Mouse (Mus musculus) cerebellum, adult (tissue): ENCODE measurements around the gene Gm11492.

Source experiments
- ATAC-seq: cut with Nextera tagmentation; 2 replicates; pipeline ENCODE4 v1.9.2; 2017; ENCODE audit warnings: mild to moderate bottlenecking, moderate library complexity, mixed read lengths; ENCODE audit not compliant: insufficient number of reproducible peaks, low FRiP score, low TSS enrichment

The Gm11492 gene

DNA sequence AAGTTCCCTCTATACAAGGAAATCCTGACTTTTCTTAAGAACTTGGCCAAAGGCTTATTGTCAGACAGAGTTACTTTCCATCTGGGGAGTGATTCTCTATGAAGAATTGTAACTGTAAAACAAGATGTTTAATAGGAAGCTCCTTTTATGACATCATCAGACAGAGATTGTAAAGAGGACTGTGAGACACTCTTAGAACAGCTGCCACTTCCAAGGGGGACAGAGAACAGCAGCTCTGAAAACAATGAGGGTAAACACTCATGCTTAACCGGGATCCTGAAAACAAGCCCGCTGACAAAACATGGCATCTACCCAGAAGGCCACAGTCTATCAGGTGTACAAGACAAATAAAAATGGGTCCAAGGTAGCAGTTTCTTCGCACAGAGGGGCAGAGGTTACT lies at the start of gene Gm11492:
Gm11492 (plus strand) TSS at position 153 of the 400 bp plus-strand sequence.
- no peak for ATAC-seq

DNA sequence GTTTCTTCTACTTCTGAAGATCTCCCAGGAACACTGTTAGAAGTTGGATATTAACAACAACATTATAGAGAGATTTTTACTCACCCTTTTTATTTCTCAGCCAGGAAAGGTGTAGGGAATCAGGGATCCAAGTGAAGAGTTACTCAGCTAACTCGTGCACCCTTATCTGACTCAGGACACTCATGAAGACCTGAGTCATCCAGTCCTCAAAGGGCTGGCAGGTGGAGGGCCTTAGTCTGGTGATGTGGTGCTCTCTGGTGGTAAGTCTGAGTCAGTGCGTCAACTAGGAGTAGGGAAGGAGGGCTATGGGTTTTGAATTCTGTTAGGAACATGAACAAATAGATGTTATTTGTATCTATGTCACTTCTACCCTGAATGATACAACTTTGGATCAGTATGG lies 47.2 kb upstream of the Gm11492 start:
- ATAC-seq = no peak; the same call in 1 of the 2 replicates

DNA sequence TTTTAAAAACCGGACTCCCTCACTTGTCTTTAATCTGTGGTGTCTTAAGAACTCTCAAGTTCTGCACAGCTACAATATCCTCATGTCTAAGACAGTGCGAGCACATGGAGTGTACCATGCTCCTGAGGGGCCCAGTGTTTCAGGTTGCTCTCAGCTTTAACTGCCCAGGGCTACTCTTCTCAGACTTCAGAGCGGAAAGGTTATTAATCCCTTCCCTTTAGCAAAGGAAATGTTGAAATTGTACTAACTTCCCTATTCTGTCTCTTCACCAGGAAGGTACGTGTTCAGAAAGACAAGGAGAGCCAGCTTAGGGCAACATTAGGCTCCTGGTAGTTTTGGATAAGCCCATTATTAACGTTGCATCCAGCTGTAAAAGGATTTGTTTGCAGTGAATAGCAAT lies 43.0 kb upstream of the Gm11492 start:
- ATAC-seq = no peak

DNA sequence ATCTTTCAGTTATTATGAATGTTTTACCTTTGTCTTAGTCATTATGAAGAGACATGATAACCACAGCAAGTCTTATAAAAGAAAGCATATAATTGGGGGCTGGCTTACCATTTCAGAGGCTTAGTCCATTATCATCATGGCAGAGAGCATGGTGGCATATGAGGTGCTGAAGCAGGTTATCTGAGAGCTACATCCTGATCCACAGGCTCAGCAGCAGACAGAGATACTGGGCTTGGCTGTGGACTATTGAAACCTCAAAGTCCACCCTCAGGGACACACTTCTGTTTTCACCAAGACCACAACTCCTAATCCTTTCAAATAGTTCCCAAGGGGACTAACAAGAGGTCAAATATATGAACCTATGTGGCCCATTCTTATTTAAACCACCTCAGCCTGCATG lies 42.5 kb upstream of the Gm11492 start:
- no peak for ATAC-seq

DNA sequence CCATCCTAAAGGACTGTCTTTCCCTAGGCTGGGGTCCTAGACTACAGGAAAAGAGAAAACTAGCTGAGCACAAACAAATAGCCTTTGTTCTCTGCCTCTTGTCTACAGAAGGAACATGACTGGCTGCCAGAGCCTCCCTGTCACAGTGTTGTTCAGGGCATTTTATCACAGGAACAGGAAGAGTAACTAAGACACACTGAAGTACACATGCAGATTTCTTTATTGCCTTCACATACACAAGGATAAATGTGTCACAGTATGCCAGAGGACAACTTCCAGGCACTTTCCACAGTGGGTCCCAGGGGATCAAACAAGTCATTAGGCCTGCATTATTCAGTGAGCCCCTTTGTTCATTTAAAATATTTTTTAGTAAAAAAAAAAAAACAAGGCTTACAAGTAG lies 41.7 kb upstream of the Gm11492 start:
- no peak for ATAC-seq

DNA sequence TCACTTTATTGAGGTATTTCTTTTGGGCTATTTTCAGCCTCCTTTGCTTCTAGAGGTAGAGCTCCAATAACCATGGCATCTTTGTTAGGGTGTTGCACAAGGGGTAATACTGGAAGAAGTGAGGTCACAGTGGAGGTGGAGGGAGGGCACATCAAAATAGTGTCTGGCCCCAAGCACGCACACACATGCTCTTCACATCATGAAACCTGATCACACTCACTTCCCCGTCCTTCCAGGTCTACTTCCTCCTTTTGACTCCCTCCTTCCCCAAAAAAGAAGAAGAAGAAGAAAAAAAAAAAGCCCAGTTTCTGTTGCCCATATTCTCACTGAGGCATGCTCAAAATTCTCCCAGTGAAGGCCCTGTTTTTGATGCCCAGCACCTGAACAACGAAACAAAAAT lies 39.1 kb upstream of the Gm11492 start:
- no peak for ATAC-seq

DNA sequence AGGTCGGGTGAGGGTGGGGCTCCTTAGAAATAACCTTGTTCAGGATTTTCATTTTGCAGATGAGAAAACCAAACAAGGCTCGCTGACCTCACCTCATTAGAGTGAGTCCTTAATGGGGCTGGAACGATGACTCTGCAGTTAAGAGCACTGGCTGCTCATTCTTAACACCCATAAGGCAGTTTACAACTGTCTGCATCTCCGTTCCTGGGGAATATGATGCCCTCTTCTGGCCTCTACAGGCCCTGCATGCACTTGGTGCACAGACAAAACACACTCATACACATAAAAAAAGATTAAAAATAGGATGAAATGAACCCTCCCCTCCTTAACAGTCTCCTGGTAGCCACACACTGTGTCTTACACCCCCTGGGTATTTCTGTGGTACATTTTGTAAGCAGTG lies 38.5 kb upstream of the Gm11492 start:
- ATAC-seq = no peak

DNA sequence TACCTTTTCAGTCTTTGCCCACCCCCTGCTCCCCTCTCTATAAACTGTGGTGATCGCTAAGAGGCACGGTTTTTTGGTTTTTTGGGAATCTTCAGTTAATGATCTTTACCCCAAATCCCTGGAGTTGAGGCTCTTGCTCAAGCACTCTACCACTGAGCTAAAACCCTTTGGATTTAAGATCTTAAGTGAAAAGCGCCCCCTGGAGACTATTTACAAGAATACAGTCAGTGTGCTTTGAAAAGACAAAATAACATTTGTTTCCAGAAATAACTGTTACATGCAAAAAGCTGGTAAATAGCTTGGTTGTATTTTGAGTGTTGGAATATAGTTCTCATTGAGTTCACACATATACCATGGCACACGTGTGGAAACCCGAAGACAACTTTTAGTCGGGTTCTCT lies 34.8 kb upstream of the Gm11492 start:
- no peak for ATAC-seq

DNA sequence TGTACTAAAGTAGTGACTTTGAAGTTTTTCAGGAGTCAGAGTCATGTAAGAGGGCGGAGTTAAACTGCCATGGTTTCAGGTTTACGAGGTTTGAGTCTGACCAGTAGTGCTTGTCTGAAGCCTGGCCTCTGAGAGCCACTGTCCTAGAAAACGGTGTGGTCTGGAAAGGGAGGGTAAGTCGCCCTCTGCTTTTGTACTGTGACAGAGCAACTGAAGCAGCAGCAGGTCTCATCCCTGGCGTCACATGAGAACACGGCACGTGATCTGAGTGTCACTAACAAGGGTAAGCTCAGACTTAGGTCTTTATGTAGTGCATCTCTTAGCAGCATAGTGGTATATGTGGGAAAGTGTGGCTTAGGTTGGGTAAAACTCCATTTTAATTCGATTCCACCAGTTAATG lies 24.2 kb upstream of the Gm11492 start:
- no peak for ATAC-seq

DNA sequence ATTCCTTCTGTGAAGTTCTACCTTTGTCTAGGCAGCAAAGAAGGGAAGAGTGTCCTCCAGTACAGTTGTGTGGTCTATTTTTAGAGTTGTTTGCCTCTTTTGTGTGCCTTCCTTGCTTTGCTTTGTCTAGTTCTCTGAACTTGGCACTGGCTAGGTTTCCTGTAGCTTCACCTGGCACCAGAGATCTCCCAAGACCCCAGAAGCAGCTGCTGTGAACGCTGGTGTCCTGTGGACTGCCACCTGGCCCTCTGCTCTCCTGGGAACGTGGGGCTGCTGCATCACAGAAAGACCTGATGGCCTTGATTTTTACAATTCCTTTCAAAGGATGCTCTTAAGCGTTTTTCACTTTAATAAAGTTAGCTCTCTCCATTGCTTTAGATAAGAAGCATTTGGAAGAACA lies 23.5 kb upstream of the Gm11492 start:
- ATAC-seq = no peak

DNA sequence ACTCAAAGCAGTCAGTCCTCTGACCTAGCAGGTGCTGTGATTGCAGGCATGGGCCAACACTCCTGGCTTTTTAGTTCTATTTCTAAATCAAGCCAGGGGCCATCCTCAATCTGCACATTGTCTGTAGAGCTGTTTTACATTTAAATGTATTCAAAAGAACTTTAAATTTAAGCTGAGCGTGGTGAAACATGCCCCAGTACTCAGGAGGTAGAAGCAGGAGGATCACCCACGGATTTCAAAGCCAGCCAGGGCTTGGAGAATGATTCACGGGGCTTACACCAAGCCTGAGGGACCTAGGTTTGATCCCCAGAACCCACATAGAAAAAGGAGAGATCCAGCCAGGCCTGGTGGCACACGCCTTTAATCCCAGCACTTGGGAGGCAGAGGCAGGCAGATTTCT lies 13.1 kb upstream of the Gm11492 start:
- ATAC-seq = no peak

DNA sequence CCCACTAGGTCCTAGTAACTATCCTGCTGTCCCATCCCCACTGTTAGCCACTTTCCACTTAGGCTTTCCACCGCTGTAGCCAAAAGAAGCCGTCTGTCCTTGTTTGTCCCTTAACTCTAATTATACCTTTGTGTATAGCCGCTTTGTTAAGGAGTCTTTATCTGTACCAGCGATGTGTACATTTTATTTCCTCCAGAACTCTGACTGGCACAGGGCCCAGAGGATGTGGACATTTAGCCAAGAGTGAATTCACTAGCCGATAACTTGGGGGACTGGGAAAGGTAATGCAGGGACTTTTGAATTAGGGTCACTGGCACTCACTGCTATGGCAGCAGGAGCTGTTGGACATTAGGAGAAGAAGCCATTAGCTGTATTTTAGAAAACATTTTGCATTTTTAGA lies 12.1 kb upstream of the Gm11492 start:
- no peak for ATAC-seq

DNA sequence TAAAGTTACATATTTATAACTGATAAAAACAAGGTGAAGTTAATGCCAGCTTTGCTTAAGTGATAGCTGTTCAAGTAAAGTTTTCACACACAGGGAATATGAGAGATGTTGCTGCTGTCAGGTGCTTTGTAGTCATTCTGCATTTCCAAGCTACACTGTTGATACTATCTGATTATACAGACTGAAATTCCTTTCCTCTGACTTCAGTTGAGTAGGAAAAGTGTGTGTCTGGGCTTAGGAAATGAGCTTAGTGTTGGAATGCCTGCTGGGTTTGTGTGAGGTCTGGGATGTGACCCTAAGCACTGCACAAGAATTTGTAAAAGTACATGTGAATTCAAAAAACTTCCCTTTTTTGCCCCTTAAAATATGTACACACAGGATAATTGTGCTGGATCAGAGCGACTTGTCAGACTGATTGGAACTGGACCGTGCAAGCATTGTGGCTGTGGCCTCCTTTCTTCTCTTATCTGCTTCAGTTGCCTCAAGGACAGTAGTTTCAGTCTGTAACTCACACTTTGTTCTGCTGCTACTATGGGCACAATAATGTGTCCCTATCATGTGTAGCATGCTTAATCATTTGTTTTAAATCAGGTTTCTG lies 11.2 kb upstream of the Gm11492 start:
- no peak for ATAC-seq

DNA sequence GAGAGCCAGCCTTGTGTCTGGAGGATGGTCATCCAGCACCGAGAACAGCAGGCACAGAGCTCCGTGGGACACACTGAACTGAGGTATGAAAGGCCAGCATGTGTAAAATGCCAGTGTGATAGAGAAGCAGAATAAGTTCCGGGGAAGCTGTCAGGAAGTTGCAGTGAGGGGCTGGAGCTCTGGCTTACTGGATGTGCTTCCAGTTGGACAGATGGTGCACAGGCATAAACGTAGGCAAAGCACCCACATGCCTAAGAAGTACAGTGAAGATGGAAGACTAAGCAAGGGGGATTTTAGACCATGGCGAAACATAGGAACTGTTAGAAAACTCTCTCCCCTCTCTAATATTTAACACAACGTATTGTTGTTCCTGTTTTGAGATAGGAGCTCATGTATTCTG lies 5.2 kb upstream of the Gm11492 start:
- no peak for ATAC-seq

DNA sequence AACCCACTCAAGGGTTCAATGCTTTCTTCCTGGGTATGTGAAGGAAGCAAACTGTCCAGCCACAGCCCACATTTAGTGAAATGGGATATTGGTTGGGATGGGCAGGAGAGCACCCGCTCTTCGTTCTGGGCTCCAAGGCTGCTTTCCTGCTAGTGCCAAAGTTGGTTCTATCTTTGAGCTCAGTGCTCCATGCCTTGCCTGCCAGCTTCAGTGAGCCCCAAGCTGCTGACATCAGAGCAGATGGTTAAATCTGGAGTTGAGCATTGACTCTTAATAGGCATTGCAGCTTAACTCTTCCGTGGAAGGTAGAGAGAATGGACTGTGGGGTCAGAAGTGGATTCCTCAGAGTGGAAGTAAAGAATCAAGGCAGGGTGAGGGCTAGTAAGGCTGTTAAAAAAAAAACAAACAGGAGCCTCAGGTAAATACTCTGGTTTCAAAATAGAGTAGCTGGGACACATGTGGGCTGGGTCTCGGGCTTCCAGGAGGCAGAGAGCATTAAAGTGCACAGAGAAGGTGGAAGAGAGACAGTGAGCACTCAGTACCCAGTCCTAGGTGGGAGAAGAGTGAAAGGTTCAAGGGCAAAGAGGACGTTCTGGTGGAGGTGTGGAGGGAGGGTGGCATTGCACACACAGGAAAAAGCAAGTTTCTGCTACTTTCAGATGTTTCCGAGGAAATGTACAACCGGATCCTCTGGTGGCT lies 2.0 kb downstream of the Gm11492 start, which contains the start of gene Sept4:
Sept4 (plus strand) TSS at position 649 of the 699 bp plus-strand sequence.
- no peak for ATAC-seq

DNA sequence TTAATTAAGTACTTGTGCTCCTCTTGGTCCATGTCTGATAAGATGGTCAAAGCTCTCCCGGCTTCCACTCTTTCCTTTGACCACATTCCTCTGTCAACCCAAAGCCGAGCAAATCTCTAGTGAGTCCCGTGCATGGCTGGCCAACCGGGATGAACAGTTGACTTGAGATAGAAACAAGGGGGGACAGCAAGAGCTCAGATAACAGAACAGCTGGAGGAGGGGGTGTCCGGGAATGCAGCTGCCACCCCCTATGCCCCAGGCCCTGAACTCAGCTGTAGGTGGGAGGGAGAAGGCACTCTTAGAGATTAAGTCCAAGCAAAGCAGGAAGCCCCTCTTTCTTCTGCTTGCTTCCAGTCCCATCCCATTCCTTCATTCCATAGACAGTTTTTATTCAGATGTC lies 4.3 kb downstream of the Gm11492 start:
- no peak for ATAC-seq

DNA sequence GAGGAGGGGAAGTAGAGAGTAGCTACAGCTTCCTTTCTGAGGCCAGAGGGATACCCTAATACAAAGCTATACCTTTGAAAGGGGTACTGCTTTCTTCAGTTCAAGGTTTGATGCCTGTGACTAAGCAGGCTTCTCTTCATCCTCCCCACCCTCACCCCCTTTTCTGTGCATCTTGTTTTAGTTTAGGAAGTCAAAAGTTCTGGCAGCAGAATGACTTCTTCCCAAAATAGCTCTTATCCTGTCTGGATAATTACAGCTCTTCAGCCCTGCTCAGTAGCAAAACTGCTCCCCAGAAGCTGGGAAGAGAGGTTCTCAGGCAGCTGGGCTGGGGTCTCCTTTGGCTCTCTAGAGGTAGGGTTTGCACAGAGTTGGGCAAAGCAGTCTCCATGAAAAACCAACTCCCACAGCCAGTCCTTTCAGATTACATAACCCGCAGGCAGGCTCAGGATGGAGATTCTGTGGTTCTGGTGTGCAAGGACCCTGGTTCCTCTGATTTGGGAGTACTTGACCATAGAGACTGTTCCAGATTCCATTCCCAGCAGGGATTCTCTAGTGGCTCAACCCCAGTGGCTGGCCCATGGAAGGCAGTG lies 5.0 kb downstream of the Gm11492 start:
- no peak for ATAC-seq

DNA sequence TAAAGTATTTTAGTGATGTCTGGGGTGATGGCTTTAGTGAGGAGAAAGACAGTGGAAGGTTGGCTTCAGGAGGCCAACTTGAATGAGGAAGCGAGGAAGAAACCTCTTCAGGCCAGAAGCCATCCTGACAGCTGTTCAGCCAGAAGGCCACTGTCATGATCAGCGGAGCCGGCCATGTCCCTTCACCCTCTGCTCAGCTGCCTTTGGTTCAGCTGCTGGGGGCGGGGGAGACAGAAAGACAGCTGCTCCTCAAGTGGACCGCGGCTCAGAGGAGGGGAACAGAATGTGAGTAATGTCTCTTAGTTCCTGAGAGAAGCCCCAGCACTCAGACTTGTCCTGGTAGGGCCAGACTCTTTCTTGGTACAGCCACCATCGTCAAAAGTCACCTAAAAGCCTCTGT lies 7.3 kb downstream of the Gm11492 start:
- ATAC-seq = no peak

DNA sequence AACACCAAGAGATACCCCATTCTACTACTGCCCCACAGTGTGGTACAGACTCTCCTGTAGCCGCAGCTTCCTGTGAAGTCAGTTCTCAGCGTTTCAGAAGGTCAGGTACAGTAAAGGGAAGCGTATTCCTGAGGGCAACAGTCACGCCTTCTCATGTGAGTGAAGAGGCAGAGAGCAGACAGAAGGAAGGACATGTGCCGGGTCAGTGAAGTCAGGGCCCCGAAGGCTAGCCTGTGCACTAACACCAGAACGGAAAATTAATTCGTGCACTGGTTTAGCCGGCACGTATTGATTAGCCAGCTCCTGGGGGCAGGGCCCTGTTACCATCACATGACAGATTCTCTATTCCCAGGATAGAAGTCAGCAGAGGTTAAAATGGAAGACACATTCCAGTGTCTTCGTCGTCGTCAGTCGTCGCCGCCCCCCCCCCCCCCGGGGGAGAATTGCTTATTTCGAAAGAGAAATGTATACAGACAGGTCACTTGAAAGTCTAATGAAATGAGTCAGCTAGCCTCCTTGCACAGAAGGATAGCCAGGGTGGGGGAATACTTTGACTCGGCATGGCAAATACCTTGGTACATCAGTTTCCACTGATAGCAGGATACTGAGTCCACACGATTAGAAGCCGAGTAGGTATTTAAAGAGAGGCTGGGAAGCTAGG lies 8.2 kb downstream of the Gm11492 start:
- no peak for ATAC-seq

DNA sequence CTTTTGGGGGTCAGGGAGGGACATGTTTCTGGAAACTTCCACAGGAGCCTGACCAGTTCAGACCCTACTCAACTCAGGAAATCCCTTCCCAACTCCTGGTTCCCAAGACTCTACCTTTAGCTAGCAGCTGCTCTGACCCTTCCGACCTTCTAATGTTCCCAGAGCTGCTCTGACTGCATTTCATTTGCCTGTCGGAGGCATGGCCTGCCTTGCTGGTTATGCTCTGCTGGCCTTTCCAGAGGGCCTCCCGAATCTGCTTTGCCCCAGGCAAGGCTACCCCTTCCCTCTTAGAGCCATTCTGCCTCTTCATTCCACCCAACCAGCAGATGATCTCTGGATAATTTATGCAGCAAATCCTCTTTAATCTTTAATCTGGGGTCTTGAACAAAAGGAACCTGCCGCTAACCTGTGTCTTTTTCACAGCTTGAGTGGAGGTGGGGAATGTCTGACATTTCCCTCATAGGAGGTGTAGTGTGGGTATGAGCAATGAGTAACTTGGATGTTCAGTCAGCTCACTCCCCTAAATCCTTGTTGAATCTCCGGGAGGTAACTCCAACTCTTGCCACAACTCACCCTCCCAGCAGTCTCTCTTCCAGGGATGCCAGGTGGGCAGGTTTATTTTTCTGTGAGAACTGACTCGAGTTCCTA lies 11.3 kb downstream of the Gm11492 start:
- no peak for ATAC-seq
